Comparison of ENCODE assay signal across 16 mouse cellular contexts in the genomic region with DNA sequence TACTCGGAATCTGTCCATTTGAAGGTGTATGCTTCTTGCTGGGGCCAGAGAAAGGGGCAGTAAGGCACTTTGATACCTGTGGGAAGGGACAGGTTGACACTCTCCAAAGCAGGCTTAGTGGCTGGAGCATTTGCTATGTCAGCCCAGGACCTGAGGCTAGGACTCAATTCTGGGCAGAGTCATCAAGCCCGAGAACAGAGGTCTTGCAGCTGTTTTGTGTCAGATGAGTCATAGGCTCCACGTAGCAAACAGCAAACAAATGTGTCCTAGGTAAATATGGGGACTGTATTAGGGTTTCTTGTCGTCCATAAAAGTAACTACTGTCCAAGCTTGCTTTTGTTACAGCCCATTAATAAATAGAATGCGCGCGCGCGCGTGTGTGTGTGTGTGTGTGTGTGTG.
"Had no signal": no experiment of that assay in that cellular context is flagged by ENCODE, and none has a peak within 500 bp of the region (broad histone marks: within the 10 kb centered on the region; RNA-seq: fewer than 3 reads in every experiment).

No protein-coding gene starts in this region.

- H3K27me3 ChIP-seq: lung, embryonic 15.5 days; midbrain, embryonic 12.5 days; neural tube, embryonic 12.5 days; stomach, embryonic 15.5 days had no signal

- H3K36me3 ChIP-seq: lung, embryonic 15.5 days; midbrain, embryonic 10.5 days; midbrain, embryonic 12.5 days; neural tube, embryonic 12.5 days; stomach, embryonic 15.5 days had no signal

- H3K9me3 ChIP-seq: lung, embryonic 15.5 days; midbrain, embryonic 10.5 days; midbrain, embryonic 12.5 days; neural tube, embryonic 12.5 days; stomach, embryonic 15.5 days had no signal

- H3K9ac ChIP-seq: liver, embryonic 14.5 days; lung, embryonic 15.5 days; midbrain, embryonic 12.5 days; neural tube, embryonic 12.5 days; stomach, embryonic 15.5 days had no signal

- H3K4me2 ChIP-seq: lung, embryonic 15.5 days; midbrain, embryonic 12.5 days; neural tube, embryonic 12.5 days; stomach, embryonic 15.5 days had no signal

- ATAC-seq: lung, postnatal 0 days; midbrain, embryonic 16.5 days had no signal

- DNase-seq: lung, adult 2 months; lung, postnatal 14 days; lung, postnatal 36 days; midbrain, embryonic 14.5 days; right cerebral cortex, postnatal 14 days; thymus, adult 2 months; thymus, postnatal 4 days had no signal

- H3K4me3 ChIP-seq: lung, embryonic 15.5 days; midbrain, embryonic 10.5 days; midbrain, embryonic 12.5 days; neural tube, embryonic 12.5 days; stomach, embryonic 15.5 days had no signal

- H3K4me1 ChIP-seq: midbrain, embryonic 10.5 days; midbrain, embryonic 12.5 days; neural tube, embryonic 12.5 days; stomach, embryonic 15.5 days had no signal

- H3K27ac ChIP-seq: liver, embryonic 14.5 days; lung, embryonic 15.5 days; midbrain, embryonic 10.5 days; midbrain, embryonic 12.5 days; neural tube, embryonic 12.5 days; stomach, embryonic 15.5 days; stomach, postnatal 0 days had no signal
